Mouse (Mus musculus): ENCODE measurements around the gene Cmc1. TPM values are rescaled to one million over a fixed set of nuclear protein-coding genes. Genes with fewer than 3 reads are reported as not detected.
A peak's percentile ranks its signal among the peaks of the same experiment; 100 is the strongest.

Gene Cmc1
- polyA plus RNA-seq, 1 experiment from 2014 or later: 134 TPM

DNA sequence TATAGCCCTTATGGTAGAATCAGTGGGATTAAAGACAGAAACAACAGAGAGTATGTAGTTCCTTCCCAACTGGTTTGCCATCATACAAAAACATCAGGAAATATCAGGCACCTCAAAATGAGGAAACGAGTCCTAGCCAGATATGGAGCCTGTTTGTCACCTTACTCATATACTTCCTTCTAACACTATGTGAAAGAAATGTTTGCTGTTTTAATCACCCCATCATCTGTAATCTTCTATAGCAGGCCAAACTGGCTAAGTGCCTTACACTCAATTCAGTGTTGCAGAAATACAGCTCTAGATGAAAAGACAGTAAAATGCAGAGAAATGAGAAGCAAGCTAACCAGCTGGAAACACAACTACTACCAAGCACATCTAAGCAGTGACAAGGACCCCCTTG lies 119.7 kb downstream of the Cmc1 start:
- TF ChIP-seq CTCF (IDR thresholded peaks at IDR 0.05; ENCODE audit: low read depth): no peak
- ATAC-seq: no peak
- no peak overlapping the region for H3K27ac ChIP-seq (ENCODE audit: low read depth, low read length)
- no peak overlapping the region for H3K4me2 ChIP-seq (replicated peaks; ENCODE audit: low read depth)
- no peak overlapping the region for H3K4me3 ChIP-seq (ENCODE audit: low read depth, low read length)
- no peaks in the 10 kb centered on the region for H3K9me3 ChIP-seq (ENCODE audit: control insufficient read depth)
- H3K9ac ChIP-seq (ENCODE audit: low read depth, low read length): no peak overlapping the region
- no peaks in the 10 kb centered on the region for H3K36me3 ChIP-seq (ENCODE audit: control insufficient read depth, insufficient read depth)
- WGBS: 59% methylated on average over 1 of the region's 1 CpGs
- H3K4me1 ChIP-seq (replicated peaks; ENCODE audit: control insufficient read depth, insufficient read depth, low read length): no peaks in the 10 kb centered on the region
- no peaks in the 10 kb centered on the region for H3K27me3 ChIP-seq (replicated peaks; ENCODE audit: control insufficient read depth, insufficient read depth, low read length)

DNA sequence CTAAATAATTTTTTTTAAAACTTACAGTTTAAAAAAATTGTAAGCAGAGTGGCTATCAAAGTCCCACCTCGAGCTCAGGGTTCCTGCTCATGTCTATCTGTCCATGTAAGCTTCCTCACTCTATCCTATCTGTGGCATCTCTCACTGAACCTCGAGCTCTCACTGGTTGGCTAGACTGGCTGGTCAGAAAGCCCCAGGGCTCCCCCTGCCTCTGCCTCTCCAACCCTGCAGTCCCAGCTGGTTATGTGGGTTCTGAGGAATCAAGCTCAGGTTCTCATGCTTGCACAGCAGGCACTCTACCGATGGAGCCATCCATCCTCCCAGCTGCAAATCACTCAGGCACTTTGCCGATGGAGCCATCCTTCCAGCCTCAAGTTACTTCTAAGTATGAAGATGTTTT lies 120.5 kb downstream of the Cmc1 start:
- peak; percentile 11; the same call in 1 of the 2 replicates for TF ChIP-seq CTCF (IDR thresholded peaks at IDR 0.05; ENCODE audit: low read depth)
- Histone ChIP-seq H3K27me3 (replicated peaks; ENCODE audit: control insufficient read depth, insufficient read depth, low read length) (no peaks in the 10 kb centered on the region), H3K9me3 (ENCODE audit: control insufficient read depth) (no peaks in the 10 kb centered on the region), H3K4me3 (ENCODE audit: low read depth, low read length) (no peak overlapping the region), H3K36me3 (ENCODE audit: control insufficient read depth, insufficient read depth) (no peaks in the 10 kb centered on the region), H3K4me1 (replicated peaks; ENCODE audit: control insufficient read depth, insufficient read depth, low read length) (no peaks in the 10 kb centered on the region), H3K4me2 (replicated peaks; ENCODE audit: low read depth) (no peak overlapping the region), H3K9ac (ENCODE audit: low read depth, low read length) (no peak overlapping the region), H3K27ac (ENCODE audit: low read depth, low read length) (no peak overlapping the region)
- 49% methylated on average over 4 of the region's 4 CpGs for WGBS
- no peak for ATAC-seq

GRCm38 (mm10) chr9:118024966-118025365 lies 125.0 kb downstream of the Cmc1 start:
- Histone ChIP-seq H3K36me3 (ENCODE audit: control insufficient read depth, insufficient read depth) (no peaks in the 10 kb centered on the region), H3K27me3 (replicated peaks; ENCODE audit: control insufficient read depth, insufficient read depth, low read length) (no peaks in the 10 kb centered on the region), H3K9ac (ENCODE audit: low read depth, low read length) (no peak overlapping the region), H3K4me2 (replicated peaks; ENCODE audit: low read depth) (no peak overlapping the region), H3K4me1 (replicated peaks; ENCODE audit: control insufficient read depth, insufficient read depth, low read length) (no peaks in the 10 kb centered on the region), H3K9me3 (ENCODE audit: control insufficient read depth) (no peaks in the 10 kb centered on the region), H3K27ac (ENCODE audit: low read depth, low read length) (no peak overlapping the region), H3K4me3 (ENCODE audit: low read depth, low read length) (no peak overlapping the region)
- no peak for ATAC-seq
- TF ChIP-seq CTCF (IDR thresholded peaks at IDR 0.05; ENCODE audit: low read depth): no peak
- WGBS: 62% methylated on average over 2 of the region's 2 CpGs

Other genes with a start within 250 kb of the Cmc1 start
- gene Azi2, start 109.7 kb downstream of the Cmc1 start, polyA plus RNA-seq (2015; fragmentation: Nextera tagmentation; extraction: Ambion mirVana): 72.0 and 74.5 TPM in 2 replicates